Mouse (Mus musculus): ENCODE results near the gene Thsd7b.

Gene Thsd7b

DNA sequence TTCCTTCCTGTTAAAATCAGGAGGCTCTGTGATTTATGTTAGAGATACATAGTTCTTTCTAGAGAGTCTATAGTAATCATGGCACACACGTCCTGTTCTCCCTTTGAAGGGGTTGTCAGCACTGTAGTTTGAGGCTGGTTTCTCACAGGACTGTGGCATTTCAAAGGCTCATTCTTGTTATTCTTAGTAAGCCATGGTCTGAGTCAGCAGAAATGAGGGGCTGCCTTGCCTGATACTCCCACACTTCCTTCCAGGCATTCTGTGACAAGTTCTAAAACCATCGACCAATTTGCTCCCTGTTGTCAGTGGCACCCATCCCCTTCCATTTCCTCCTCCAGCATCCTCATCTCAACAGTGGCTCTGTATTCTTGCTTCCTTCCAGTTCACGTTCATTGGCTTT lies 384.9 kb downstream of the Thsd7b start:
- DNase-seq: no peak

DNA sequence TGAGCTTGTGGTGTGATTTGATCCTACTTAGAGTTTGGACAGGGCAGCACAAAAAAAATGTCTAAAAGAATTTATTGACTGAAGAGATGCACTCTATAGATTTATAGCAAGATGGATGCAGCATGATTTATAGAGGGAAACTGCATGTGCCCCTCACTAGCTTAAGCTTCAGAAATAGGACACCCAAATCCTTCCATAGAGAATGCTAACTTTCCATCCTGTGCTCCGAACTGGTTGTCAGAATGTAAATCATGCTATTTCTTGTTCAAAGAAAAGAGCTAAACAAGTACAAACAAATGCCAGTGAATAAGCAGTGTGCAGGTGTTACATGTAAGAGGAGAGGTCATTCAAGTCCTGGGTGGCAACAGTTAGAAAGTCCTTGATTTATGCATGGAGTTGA lies 402.8 kb downstream of the Thsd7b start:
- no peak for DNase-seq

DNA sequence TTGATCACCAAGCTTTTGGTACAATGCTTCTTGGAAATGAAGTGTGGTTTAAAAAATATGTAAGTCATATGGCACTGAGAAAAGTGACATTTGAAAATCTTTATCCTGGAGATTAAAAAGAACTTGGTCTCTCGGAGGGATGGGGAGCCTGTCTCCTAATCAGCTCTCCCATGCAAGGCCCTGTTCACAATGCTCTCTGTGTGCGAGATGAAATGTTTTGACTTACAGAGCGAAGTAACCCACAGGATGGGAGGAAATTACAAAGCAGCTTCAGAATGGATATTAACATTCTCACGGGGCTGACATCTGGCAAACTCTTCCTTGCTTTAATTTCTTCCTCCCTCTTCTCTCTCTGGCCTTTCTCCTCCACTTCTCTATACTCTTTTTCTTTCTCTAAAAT lies 405.7 kb downstream of the Thsd7b start:
- DNase-seq: no peak

DNA sequence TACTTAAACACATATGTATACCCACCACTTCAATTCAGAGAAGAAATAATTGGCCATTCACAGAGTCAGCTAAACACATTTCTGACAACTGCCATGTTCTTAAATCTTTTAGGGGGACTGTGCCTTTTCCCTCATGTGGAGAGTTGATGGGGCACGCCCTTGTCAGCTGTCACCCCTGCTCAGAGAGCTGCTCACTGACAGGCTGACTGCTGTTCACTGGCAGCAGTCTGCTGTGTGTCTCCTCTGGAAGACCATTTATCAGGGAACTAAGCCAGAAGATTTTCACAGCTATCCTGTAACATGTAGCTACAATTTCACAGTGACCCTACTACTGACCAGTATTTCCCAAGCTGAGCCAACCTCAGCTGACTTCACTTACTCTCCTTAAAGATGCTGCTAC lies 432.6 kb downstream of the Thsd7b start:
- peak in 1 of 2 experiments; percentile 34 for DNase-seq

DNA sequence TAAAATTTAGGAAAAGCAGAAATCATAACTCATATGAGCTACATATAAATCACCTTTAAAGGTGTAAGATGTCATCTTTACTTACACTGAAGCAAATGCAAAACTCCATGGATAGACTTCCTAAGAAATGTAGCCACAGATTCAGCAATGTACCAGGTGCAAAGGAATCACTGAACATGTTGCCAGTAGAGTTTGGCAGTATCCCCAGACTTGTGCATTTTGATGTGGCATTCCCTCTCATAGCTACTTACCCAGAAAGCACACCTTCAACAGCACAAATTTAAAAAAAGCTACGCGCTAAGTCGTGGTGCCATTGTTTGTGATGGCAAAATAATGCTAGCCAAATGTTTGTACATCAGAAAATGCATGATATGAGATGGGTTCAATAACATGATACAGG lies 439.6 kb downstream of the Thsd7b start:
- DNase-seq: no peak

DNA sequence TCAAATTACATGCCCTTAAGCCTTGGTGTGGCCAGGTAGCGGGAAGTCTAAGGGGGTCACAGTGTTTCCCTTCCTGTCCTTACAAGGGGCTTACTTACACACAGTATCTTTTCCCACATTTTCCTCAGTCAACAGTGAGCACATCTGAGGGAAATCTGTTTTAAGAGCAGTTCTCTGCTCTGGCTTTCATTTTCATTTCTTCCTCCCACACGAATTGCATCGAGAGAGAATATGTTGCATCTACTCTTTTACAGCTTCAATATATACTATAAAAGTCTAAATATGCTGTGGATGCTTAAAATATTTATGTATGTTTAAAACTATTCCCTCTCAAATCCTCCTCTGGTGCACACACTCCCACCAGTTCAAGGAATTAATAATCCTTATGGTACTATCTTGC lies 440.5 kb downstream of the Thsd7b start:
- no peak for DNase-seq

DNA sequence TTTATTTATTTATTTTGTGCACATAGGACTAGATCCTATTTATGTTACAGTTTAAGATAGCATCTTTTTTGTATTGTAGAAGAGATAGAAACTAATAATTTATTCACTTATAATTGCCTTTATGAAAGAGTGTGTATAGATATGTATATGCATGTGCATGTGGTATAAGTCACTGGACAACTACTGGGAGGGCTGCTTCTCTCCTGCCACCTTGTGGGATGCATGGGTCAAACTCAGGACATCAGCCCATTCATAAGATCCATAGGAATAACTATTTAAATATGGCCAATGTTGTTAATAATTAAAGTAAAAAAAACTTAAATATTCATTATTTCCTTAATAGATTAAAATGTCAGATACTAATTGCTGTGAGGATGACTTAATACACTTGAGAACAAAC lies 446.5 kb downstream of the Thsd7b start:
- DNase-seq: no peak

DNA sequence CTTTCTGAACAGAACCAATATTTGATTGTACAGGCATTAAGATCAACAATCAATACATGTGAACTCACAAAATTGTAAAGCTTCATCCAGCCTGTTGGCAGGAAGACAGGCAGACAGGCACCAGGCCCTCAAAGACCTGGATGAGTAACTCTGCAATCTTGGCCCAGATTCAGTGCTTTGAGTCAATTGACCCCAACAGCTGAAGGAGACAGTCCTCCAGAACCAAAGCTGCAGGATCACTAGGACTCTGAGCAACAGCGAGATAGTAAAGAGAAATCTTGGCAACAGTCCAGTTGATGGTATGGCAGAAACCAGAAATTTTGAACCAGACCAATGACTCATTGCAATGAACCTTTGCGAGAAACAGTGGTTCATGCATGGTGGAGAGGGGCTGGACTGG lies 458.9 kb downstream of the Thsd7b start:
- no peak for DNase-seq

DNA sequence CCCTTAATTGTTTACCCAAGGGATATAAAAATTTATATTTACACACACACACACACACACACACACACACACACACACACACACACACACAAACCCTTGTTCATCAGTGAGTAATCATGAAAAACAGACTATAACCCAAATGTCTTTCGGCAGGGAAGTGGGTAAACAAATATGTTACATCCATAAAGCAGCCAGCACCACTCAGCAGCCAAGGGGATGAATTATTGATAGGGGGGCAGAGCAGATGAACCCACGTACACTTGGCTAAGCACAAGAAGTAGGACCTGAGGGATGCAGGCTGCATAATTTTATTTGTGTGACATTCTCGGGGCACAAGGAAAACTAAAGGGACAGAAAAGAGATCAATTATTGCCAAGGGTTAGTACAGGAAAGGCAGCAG lies 474.5 kb downstream of the Thsd7b start:
- DNase-seq: no peak

DNA sequence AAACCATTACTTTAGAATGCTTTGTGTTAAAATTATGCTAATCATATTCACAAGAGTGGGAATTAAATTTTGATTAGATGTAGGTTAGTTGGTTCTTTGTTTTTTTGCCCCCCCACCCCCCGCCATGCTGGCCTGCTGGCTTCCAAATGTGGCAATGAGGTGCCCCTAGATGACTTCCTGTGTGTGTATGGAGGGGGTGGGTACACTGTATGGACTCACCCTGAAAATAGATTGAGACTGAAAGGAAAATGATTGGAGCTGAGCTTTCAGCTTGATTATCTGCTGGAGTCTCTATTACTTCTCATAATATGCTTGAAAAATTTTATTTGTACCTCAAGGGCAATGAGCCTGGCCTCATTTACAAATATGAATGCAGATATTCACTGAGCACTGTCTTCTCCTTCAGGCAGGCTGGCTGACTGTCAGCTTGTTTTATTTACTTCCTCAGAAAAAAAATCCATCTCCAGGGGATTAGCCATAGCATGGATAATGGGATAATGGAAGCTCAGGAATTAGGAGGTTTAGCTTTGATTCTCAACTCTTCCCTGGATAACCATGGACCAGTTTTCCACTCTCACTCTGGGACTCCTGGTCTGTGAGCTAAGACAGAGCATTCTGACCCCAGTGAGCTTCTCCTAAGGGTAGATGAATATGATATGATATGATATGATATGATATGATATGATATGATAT lies 483.6 kb downstream of the Thsd7b start:
- DNase-seq: no peak

DNA sequence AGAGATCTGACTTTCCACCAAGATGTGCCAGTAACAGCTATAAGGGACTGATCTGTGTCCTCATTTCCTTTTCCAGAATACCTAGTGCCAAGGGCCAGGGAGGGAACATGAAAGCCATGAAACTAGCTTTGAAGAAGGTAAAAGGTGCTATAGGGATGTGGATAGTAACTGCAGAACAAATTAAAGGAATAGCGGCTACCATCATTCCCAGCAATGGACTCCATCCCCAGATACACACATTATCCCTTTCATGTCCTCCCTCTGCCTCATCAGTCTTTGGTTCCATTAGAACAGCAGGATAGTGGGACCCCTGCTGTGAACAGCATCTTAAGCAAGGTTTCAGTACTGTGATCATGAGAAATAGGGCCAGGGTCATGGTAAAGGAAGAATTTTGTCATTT lies 485.9 kb downstream of the Thsd7b start:
- no peak for DNase-seq

DNA sequence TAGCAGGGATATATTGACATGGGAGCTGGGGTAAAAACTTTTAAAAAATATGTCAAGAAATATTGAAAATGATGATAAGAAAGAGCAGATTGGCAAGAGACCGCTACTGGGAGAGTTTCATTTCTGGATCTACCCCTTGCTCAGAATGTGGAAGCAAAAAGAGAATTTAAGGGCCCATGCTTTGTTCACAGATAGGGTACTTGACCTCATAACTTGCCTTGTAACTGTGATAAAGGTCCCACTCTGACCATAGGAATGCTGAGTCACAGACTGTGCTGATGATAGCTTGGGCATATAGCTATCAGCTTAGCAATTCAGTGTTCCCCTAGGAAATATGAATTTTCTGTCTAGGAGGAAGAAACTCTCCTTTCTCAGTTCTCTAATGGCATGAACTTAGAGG lies 488.1 kb downstream of the Thsd7b start:
- no peak for DNase-seq

DNA sequence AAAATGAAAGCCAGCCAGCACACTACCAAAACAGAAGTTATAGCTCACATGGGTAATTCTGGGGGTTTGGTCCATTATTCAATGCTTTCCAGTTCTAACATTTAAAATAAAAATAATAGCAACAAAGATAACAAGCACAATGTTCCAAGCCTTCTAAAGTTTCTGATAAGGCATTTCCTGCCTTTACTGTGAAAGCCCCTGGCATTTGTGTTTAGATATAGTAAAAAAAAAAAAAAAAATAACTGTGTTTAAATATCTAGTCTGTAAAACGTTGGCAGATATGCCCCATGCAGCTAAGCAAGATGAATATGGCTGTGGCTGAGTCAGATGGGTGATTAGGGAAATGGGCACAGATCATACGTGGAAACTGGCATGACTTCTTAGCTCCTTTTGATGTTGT lies 491.6 kb downstream of the Thsd7b start:
- DNase-seq: no peak

DNA sequence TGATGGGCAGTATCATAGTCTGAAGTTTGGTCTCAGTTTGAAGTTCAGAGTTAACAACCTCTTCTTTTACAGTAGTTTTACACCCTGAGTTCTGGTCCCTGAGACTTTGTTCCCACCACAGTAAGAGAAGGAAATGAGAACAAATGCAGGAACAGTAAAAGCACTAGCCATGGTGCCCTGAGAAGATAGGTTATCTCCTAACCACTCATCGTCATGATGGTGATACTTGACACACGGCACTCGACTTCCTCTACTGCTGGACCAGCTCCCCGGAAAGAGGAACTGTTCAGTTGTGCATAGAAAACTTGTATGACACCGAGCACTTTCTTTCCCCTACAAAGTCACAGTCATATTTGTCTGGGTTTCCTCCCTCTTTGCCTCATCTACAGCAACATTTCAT lies 504.0 kb downstream of the Thsd7b start:
- no peak for DNase-seq

DNA sequence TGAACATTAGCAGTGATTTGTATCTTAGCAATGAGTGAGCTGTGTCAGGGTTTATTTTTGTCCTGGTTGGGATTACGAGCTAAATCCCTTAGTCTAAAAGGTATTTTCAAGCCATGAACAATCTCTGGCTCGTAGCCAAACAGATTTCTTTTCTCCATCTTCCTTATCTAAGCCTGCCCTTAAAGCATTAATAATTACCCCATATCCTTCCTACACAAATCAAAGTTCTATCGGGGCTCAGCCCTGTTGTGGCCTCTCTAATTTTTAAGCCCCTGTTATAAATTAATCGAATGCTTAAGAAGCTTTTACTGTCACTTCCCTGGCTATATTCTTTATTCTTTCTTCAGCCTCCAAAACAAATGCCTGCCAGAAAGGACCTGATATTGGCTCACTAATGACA lies 506.4 kb downstream of the Thsd7b start:
- DNase-seq: no peak

DNA sequence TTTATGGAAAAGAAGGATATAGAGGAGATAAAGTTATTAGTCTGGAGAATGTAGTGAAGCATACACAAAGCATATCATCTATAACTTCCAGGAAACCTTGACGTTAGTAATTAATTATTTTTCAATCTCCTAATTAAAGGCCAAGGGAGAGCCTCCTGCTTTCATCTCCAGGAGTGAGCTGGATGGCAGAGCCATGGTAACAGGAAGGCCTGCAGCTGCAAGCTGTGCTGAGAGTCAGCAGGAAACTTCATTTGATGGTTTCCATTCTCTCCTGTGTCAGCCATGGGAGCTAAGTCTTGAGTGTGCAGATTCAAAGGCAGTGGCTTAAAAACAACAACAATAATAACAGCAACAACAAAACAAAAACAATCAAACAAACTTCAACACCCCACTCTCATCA lies 507.5 kb downstream of the Thsd7b start:
- DNase-seq: no peak

DNA sequence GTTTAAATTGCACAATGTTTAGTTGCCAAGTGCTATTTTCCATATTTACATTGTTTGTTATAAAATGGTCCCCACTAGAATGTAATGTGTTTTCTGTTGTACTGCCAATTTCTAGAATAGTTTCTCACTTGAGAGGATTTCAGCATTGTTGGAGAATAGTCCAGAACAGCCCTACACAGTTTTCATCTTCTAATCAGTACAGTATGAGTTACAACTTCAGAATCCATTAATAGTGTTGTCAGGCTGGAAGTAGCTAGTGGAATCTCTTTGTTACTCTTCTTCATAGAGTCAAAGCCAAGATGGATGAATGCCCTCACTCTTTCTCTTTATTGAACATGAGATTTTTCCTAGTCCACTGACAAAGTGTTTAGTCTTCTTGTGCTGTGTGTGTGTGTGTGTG lies 525.4 kb downstream of the Thsd7b start:
- DNase-seq: no peak

DNA sequence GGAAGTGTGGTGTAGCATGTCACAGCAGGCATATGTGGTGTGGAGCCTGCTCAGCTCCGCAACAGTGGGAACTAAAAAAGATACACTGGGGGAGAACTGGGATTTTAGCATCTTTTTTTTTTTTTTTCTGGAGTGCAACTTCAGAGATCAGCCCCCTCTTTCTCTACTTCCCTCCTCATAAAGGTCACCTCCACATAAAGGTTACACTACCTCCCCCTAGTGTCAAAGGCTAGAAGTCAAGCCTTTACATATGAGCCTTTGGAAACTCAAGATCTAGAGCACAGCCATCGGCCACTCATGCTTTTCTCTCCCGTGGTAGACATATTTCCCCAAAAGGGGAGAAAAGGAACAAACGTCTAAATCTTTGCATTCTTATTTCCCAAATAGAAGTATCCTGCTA lies 553.8 kb downstream of the Thsd7b start:
- no peak for DNase-seq

DNA sequence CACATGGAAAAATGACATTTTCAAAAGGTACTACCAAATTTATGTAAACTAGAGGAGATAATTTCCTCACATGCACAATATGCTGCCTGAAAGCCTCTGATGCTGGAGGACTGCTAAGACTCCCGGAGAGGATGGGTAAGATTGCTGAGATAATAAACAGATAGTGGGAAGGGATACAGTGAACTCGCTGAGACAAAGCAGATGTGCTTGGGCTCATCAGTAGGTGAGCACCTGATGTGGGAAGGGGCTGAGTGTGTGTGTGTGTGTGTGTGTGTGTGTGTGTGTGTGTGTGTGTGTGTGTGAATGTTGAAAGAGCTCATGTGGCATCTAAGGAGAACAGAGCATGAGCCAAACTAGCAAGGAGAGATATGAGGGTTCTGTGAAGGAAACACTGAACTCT lies 564.2 kb downstream of the Thsd7b start:
- DNase-seq: no peak

DNA sequence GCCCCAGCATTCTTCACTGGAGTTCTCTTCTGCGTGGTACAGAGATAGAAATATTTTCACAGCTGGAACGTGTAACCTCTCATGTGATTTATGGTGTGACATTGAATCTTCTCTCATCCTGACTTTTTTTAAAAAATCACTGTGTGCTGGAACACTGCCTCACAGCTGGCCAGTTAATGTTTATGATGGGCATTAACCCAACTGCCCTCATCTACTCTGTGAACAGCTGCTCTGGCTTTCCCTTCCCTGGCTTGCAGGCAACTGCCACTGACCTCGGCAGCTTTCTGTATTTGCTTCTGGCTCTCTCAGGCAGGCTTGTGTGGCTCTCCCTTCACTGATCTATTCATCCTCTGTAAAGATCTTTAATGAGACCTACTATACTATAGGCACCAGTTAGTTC lies 564.7 kb downstream of the Thsd7b start:
- DNase-seq: peak; percentile 10 to 61

DNA sequence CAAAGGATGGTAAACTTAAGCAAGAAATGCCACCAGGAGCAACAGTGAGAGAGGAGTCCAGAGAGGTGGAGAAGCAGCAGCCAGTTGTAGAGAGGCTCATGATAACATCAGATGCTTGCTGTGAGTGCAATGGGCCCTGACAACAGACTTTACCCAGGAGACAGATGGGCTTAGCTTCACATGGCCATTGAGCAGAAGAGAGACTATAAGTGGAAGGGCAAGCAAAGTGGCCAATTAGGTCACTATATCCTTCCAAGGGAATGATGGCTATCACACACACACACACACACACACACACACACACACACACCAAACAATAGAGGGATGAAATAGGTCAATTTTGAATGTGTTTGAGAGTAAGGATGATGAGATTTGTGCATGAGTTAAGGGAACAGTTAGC lies 565.4 kb downstream of the Thsd7b start:
- no peak for DNase-seq

DNA sequence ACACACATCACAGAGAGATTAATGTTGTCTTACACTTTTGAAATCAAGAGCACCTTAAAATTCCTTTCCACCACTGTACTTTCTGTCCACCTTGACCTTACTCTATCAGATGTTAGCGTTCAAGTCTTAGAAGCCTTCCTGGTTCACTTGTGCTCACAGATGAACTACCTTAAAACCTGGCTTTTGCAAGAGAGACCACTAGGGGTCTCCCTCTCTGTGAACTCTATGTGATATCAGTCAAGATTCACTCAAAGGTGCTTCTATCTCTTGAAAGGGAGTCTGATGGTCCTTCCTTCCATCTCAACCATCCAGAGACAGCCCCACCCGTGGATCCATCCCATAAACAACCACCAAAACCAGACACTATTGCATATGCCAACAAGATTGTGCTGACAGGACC lies 570.3 kb downstream of the Thsd7b start:
- no peak for DNase-seq

DNA sequence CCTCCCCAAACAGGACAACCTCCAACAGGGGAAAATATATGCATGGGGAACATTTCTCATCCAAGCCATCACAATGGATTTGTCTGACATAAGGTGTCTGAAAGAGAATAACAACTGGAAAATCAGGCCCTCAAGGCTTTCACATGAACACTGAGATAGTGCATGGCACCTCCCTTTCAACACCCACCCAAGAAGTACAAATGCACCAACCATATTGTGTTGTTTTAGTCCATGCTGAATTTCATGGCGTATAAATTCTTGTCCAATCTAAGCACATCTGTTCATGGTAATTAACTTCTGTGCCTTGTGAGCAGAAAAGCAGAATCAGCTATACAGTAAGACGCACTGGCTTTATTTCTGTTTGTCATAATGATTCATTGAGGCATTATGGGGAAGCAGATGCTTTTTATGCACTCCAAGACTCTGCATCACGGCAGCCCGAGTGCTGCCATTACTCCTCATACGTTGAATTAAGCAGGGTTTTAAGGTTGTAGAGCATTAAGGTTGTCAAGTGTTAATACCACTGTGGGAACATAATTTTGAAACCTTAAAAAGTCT lies 577.0 kb downstream of the Thsd7b start:
- no peak for DNase-seq

DNA sequence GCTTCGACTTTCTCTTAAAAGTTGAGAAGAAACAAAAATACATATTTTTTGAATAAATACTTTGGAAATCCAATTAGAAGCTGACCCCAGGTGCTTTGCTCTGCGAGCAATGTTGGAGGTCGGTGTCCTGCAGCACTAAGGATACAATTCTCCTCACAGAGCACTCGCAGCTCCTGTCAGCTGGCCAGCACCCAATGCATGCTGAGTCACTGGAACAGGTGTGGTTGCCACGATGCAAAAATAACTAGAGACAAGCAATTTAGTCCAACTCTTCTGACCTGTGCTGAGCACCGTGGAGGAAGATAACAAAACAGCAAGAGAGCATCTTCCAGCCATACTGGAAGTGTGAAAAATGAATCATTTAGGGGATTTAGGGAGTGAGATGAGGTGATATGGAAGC lies 594.6 kb downstream of the Thsd7b start:
- DNase-seq: no peak

DNA sequence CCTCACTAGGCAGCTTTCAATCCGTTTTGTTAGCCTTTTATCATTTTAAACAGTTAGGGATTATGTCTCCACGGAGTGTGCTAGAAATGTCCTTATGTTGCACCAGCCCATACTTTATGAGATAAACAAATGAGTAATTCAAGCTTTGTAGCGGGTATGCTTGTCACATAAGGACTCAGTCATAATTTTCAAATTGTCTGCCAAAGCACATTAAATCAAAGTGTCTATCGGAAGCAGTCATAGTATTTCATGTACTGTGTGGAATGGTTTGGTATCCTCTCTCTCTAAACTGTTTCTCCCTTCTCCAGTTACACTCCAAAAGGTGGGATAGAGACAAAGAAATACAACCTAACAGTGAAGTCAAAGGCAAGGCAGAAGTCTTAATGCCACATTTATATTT lies 601.3 kb downstream of the Thsd7b start:
- DNase-seq: no peak
